Mouse (Mus musculus) c-Kit-positive CD71-negative TER-119-negative erythroid progenitor cells, embryonic 14.5 days (primary cell): Measurements from ENCODE around the gene Vmn1r223.
A peak's percentile ranks its signal among the peaks of the same experiment; 100 is the strongest.
"Not testable (repeated sequence)": the region's sequence is repeated elsewhere in the genome, so short reads cannot be mapped to it uniquely, and the experiment has no call there.

Experiments used
- DNase-seq: peaks from one replicate; pipeline ENCODE4 v3.0.0-alpha.2; 2013; ENCODE audit warnings: low read depth

Vmn1r223 gene

GRCm38 (mm10) chr13:23246834-23247233, at the start of gene Vmn1r223:
Gene Vmn1r223, plus strand, starts transcription at chr13:23247134.
- DNase-seq, result not testable (repeated sequence)

GRCm38 (mm10) chr13:23203885-23204284, 43.0 kb upstream of the Vmn1r223 start:
- DNase-seq, result not testable (repeated sequence)

- DNase-seq, result not testable (repeated sequence)
These were observed 33.1 kb upstream of the Vmn1r223 start, which contains the start of gene Vmn1r221 for GRCm38 (mm10) chr13:23213827-23214226. Gene Vmn1r221, plus strand, starts transcription at chr13:23214127.

- not testable (repeated sequence) for DNase-seq
These were observed 11.1 kb upstream of the Vmn1r223 start, which contains the start of gene Vmn1r222 for GRCm38 (mm10) chr13:23235847-23236246. Gene Vmn1r222, minus strand, starts transcription at chr13:23235947.

GRCm38 (mm10) chr13:23258546-23259048, 11.7 kb downstream of the Vmn1r223 start:
- no peak for DNase-seq

GRCm38 (mm10) chr13:23268606-23269005, 21.7 kb downstream of the Vmn1r223 start:
- not testable (repeated sequence) for DNase-seq

GRCm38 (mm10) chr13:23269127-23269526, 22.2 kb downstream of the Vmn1r223 start:
- not testable (repeated sequence) for DNase-seq

GRCm38 (mm10) chr13:23269681-23270080, 22.7 kb downstream of the Vmn1r223 start:
- DNase-seq, result no peak

GRCm38 (mm10) chr13:23270321-23271101, 23.6 kb downstream of the Vmn1r223 start:
- no peak for DNase-seq

- DNase-seq, result no peak
These were observed 32.6 kb downstream of the Vmn1r223 start for GRCm38 (mm10) chr13:23279576-23279975.

GRCm38 (mm10) chr13:23279992-23280391, 33.1 kb downstream of the Vmn1r223 start:
- DNase-seq, result no peak

- no peak for DNase-seq
These were observed 38.4 kb downstream of the Vmn1r223 start for GRCm38 (mm10) chr13:23285191-23285920.

- no peak for DNase-seq
These were observed 39.2 kb downstream of the Vmn1r223 start for GRCm38 (mm10) chr13:23285921-23286720.

GRCm38 (mm10) chr13:23286721-23287362, 39.9 kb downstream of the Vmn1r223 start:
- DNase-seq, result no peak

- DNase-seq, result no peak
These were observed 50.8 kb downstream of the Vmn1r223 start for GRCm38 (mm10) chr13:23297737-23298136.

- peak; percentile 70 for DNase-seq
These were observed 51.7 kb downstream of the Vmn1r223 start for GRCm38 (mm10) chr13:23298445-23299232.

GRCm38 (mm10) chr13:23299276-23299998, 52.5 kb downstream of the Vmn1r223 start:
- DNase-seq, result no peak

GRCm38 (mm10) chr13:23299999-23300341, 53.0 kb downstream of the Vmn1r223 start:
- peak; percentile 71 for DNase-seq
